Mouse (Mus musculus) small intestine, adult 2 months (tissue): Measurements from ENCODE around the gene Gm13290. TPM values are rescaled to one million over a fixed set of nuclear protein-coding genes. Genes with fewer than 3 reads are reported as not detected.
"Not testable (repeated sequence)": the region's sequence is repeated elsewhere in the genome, so short reads cannot be mapped to it uniquely, and the experiment has no call there.

Experiments
- H3K27ac ChIP-seq: fragments of 200-500 bp; 2 replicates; pipeline ENCODE4 v1.5.1; 2012; ENCODE audit warnings: low read depth, low read length, control low read depth, inconsistent platforms; ENCODE audit not compliant: insufficient read depth
- H3K27me3 ChIP-seq: fragments of 200-500 bp; 2 replicates; pipeline ENCODE4 v1.6.1; 2012; ENCODE audit warnings: mild to moderate bottlenecking, moderate library complexity, low read length, inconsistent platforms; ENCODE audit not compliant: control insufficient read depth, insufficient read depth
- H3K36me3 ChIP-seq: fragments of 200-500 bp; 2 replicates; pipeline ENCODE4 v1.6.1; 2012; ENCODE audit warnings: mild to moderate bottlenecking, low read length, control low read depth, inconsistent platforms; ENCODE audit not compliant: control insufficient read depth, insufficient read depth
- H3K4me1 ChIP-seq: fragments of 200-500 bp; 2 replicates; pipeline ENCODE4 v1.6.1; 2012; ENCODE audit warnings: low read length, inconsistent platforms, mixed read lengths; ENCODE audit not compliant: control insufficient read depth, insufficient read depth, insufficient read length
- H3K4me3 ChIP-seq: fragments of 200-500 bp; 2 replicates; pipeline ENCODE4 v1.5.1; 2012; ENCODE audit warnings: low read depth, mild to moderate bottlenecking, control low read depth, inconsistent platforms, low read length, moderate library complexity
- CTCF ChIP-seq: fragments of 200-500 bp; IDR thresholded peaks from 2 replicates; pipeline ENCODE4 v1.5.1; 2012; ENCODE audit warnings: low read depth, mild to moderate bottlenecking, control low read depth, inconsistent platforms, low read length, moderate library complexity, mixed read lengths; ENCODE audit not compliant: insufficient replicate concordance, insufficient read length; ENCODE audit errors: extremely low read depth
- WGBS: fragments of 180-500 bp; shearing (Covaris S2); methylation state at CpG from one replicate; pipeline ENCODE4 v1.1.7; 2018; 5-methylcytosine and 5-hydroxymethylcytosine counted together
- polyA plus RNA-seq: library from polyadenylated mRNA; depleted of rRNA; stranded (reverse); fragments of >200 nt; gene quantifications from 2 replicates; pipeline ENCODE4 v1.2.3, GENCODE M21; 2012

The Gm13290 gene
- polyA plus RNA-seq, 1 experiment = not detected

DNA sequence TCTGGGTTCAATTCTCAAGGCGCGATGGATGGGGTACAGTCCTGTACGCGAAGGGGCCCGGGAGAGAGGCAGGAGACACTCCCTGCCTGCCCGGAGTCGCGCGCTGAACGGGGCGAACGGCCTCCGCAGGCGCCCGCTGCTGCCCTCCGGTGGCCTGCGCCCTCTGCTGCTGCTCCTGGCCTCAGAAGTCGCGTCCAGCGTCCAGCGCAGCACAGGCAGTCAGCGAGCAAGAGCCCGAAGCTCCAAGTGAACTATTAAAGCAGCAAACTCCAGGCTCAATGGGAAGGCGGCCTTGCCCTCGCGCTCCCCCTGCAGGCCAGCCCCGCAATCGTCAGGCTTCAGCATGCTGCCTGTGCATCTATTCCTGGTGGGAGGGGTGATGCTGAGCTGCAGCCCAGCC lies 13.2 kb upstream of the Gm13290 start:
- TF ChIP-seq CTCF = 0 out of 2 replicates have a peak, but pooled peaks have one; percentile 17
- H3K27ac ChIP-seq, H3K27me3 ChIP-seq, H3K36me3 ChIP-seq, H3K4me1 ChIP-seq: not testable (repeated sequence)
- H3K4me3 ChIP-seq = peak overlapping the region; percentile 55
- 0% methylated on average over 23 of the region's 28 CpGs for WGBS

DNA sequence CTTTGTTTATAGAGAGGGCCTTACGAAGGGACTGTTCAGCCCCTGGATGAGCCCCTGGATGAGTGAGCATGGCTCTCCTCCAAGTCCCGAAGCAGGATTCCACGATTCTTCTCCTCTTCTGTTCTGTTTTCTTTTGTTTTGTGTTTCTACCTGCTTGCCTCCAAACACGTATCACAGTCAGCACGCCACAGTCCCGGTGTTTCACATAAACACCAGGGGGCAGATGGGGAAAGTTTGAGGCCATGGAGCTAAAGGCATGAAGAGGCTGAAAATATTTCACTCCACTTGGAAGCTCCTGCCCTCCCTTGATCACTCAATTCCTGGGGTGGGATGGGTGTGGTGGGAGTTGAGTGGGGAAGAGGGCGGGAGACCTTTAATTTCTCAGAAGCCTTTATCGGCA lies 11.9 kb upstream of the Gm13290 start:
- H3K4me3 ChIP-seq, H3K4me1 ChIP-seq, H3K36me3 ChIP-seq, H3K27ac ChIP-seq, H3K27me3 ChIP-seq: not testable (repeated sequence)
- 70% methylated on average over 6 of the region's 8 CpGs for WGBS

DNA sequence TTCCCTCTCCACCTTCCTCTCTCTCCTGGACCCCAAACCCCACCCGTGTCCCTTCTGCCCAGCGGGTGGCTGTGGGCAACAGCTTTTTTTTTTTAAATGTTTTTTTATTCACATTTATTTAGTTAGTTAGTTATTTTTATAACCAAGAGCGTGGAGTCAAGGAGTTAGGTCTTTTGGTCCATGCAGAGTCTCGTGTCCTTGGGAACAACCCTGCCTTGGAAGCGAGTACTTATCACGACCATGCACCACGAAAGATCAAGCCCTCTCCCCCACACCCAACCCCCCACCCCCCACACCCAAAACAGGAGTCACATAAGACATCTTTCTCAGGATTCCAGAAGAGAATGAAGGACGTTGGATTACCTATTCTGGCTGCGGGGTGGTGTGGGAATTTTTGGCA lies 11.3 kb upstream of the Gm13290 start:
- H3K36me3 ChIP-seq, H3K27me3 ChIP-seq, H3K4me3 ChIP-seq, H3K27ac ChIP-seq, H3K4me1 ChIP-seq: not testable (repeated sequence)
- WGBS = 56% methylated on average over 9 of the region's 9 CpGs

- peak; percentile 34; the same call in 1 of the 2 replicates for TF ChIP-seq CTCF
- H3K27me3 ChIP-seq, H3K36me3 ChIP-seq, H3K27ac ChIP-seq, H3K4me1 ChIP-seq: not testable (repeated sequence)
- peak overlapping the region; percentile 59 for H3K4me3 ChIP-seq
- 4% methylated on average over 34 of the region's 42 CpGs for WGBS
Observed at GRCm38 (mm10) chr4:88763384-88764018, 10.1 kb upstream of the Gm13290 start.

DNA sequence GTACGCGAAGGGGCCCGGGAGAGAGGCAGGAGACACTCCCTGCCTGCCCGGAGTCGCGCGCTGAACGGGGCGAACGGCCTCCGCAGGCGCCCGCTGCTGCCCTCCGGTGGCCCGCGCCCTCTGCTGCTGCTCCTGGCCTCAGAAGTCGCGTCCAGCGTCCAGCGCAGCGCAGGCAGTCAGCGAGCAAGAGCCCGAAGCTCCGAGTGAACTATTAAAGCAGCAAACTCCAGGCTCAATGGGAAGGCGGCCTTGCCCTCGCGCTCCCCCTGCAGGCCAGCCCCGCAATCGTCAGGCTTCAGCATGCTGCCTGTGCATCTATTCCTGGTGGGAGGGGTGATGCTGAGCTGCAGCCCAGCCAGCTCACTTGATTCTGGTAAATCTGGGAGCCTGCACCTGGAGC lies 3.0 kb downstream of the Gm13290 start, which contains the start of gene Gm13289:
Gene Gm13289 (plus strand): TSS at position 301 of the 400 bp plus-strand sequence.
- H3K27me3 ChIP-seq, H3K4me1 ChIP-seq, H3K36me3 ChIP-seq, H3K27ac ChIP-seq, H3K4me3 ChIP-seq: not testable (repeated sequence)
- no CpG with 5 or more reads among the region's 29 CpGs for WGBS

DNA sequence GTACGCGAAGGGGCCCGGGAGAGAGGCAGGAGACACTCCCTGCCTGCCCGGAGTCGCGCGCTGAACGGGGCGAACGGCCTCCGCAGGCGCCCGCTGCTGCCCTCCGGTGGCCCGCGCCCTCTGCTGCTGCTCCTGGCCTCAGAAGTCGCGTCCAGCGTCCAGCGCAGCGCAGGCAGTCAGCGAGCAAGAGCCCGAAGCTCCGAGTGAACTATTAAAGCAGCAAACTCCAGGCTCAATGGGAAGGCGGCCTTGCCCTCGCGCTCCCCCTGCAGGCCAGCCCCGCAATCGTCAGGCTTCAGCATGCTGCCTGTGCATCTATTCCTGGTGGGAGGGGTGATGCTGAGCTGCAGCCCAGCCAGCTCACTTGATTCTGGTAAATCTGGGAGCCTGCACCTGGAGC lies 5.9 kb downstream of the Gm13290 start, which contains the start of gene Gm13272:
Gene Gm13272 (plus strand): TSS at position 301 of the 400 bp plus-strand sequence.
- not testable (repeated sequence) for H3K27me3 ChIP-seq, H3K36me3 ChIP-seq, H3K27ac ChIP-seq, H3K4me3 ChIP-seq, H3K4me1 ChIP-seq
- WGBS = no CpG with 5 or more reads among the region's 29 CpGs

GRCm38 (mm10) chr4:88780320-88780719 lies 6.7 kb downstream of the Gm13290 start:
- not testable (repeated sequence) for H3K27ac ChIP-seq, H3K4me3 ChIP-seq, H3K4me1 ChIP-seq, H3K27me3 ChIP-seq, H3K36me3 ChIP-seq
- 51% methylated on average over 16 of the region's 18 CpGs for WGBS

- not testable (repeated sequence) for H3K36me3 ChIP-seq, H3K4me1 ChIP-seq, H3K27ac ChIP-seq, H3K27me3 ChIP-seq
- H3K4me3 ChIP-seq = peak within 1 kb of the TSS; percentile 45
- 16% methylated on average over 5 of the region's 7 CpGs for WGBS
Observed at GRCm38 (mm10) chr4:88781831-88782230, 8.2 kb downstream of the Gm13290 start, which contains the start of gene Ifnz. Gene Ifnz, plus strand, starts transcription at chr4:88782131.

DNA sequence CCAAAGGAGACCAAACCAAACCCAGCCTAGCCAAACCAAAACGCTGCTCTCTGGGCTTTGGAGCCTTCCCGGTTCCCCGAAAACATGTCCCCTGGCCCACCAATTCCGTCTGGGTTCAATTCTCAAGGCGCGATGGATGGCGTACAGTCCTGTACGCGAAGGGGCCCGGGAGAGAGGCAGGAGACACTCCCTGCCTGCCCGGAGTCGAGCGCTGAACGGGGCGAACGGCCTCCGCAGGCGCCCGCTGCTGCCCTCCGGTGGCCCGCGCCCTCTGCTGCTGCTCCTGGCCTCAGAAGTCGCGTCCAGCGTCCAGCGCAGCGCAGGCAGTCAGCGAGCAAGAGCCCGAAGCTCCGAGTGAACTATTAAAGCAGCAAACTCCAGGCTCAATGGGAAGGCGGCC lies 8.7 kb downstream of the Gm13290 start:
- H3K27me3 ChIP-seq, H3K27ac ChIP-seq, H3K4me1 ChIP-seq, H3K36me3 ChIP-seq: not testable (repeated sequence)
- peak overlapping the region; percentile 45 for H3K4me3 ChIP-seq
- WGBS = 2% methylated on average over 4 of the region's 31 CpGs

DNA sequence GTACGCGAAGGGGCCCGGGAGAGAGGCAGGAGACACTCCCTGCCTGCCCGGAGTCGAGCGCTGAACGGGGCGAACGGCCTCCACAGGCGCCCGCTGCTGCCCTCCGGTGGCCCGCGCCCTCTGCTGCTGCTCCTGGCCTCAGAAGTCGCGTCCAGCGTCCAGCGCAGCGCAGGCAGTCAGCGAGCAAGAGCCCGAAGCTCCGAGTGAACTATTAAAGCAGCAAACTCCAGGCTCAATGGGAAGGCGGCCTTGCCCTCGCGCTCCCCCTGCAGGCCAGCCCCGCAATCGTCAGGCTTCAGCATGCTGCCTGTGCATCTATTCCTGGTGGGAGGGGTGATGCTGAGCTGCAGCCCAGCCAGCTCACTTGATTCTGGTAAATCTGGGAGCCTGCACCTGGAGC lies 11.8 kb downstream of the Gm13290 start, which contains the start of gene Gm13276:
Gene Gm13276 (plus strand): TSS at position 301 of the 400 bp plus-strand sequence.
- not testable (repeated sequence) for H3K36me3 ChIP-seq, H3K27me3 ChIP-seq, H3K27ac ChIP-seq, H3K4me1 ChIP-seq, H3K4me3 ChIP-seq
- no CpG with 5 or more reads among the region's 27 CpGs for WGBS

DNA sequence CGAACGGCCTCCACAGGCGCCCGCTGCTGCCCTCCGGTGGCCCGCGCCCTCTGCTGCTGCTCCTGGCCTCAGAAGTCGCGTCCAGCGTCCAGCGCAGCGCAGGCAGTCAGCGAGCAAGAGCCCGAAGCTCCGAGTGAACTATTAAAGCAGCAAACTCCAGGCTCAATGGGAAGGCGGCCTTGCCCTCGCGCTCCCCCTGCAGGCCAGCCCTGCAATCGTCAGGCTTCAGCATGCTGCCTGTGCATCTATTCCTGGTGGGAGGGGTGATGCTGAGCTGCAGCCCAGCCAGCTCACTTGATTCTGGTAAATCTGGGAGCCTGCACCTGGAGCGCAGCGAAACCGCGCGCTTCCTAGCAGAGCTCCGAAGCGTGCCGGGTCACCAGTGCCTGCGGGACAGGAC lies 14.8 kb downstream of the Gm13290 start, which contains the start of gene Gm13277:
Gene Gm13277 (plus strand): TSS at position 231 of the 400 bp plus-strand sequence.
- not testable (repeated sequence) for H3K4me1 ChIP-seq, H3K36me3 ChIP-seq, H3K4me3 ChIP-seq, H3K27me3 ChIP-seq, H3K27ac ChIP-seq
- WGBS = 0% methylated on average over 6 of the region's 28 CpGs
